In the genomic region with DNA sequence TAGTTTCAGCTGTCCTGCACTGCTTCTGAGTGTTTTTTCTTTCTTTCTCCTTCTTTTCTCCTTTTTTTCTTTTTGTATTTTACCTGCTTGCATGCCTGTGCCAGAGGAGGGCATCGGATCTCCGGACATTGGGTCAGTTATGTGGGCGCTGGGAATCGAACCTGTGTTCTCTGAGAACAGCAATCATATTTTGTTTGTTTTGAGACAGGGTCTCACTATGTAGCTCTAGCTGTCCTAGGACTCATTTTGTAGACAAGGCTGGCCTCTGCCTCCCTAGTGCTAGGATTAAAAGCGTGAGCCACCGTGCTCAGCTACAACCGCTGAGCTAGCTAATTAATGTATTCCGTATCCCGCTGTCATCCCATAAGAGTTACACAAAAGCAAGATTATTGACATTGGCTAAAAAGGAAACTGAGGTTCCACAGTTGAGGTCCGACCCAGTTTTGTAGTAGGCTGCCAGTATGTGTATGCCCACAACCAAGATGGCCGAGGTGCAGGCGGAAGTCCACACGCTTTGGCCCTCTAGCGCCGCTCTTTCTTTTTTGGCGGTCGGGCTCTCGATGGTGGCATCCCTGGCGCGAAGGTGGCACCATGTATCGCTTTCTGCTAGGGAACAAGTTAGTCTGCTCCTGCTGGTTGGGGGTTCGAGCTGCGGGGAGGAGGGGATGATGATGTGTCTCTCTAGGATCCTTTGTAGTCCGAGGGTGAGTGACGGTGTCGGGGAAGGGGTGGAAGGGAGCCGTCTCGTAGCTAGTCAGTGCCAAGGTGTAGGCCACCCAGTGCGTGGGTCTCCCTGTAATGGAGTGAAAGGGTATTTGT, we compare ENCODE assay signal across 1 mouse cellular context.
TF ChIP-seq lines count a peak whose summit lies in the region.

No protein-coding gene starts in this region.

TF ChIP-seq in CH12.LX, 34 proteins besides CTCF, POLR2A, EP300 and RAD21:
- TF ChIP-seq JUND (conservative IDR thresholded peaks at IDR 0.05; ENCODE audit: low read depth, low read length): no peak
- TF ChIP-seq UBTF (IDR thresholded peaks at IDR 0.05; ENCODE audit: low read depth, low read length): peak; percentile 70; the same call in 1 of the 2 replicates
- no peak for TF ChIP-seq ZKSCAN1 (IDR thresholded peaks at IDR 0.05; ENCODE audit: borderline replicate concordance, low read depth, low read length)
- TF ChIP-seq ZMIZ1 (IDR thresholded peaks at IDR 0.05; ENCODE audit: low read depth, low read length): peak; percentile 62
- no peak; the same call in none of the 2 replicates for TF ChIP-seq ETS1 (conservative IDR thresholded peaks at IDR 0.05; ENCODE audit: low read depth, low read length)
- peak; percentile 42; the same call in 1 of the 2 replicates for TF ChIP-seq MYC (IDR thresholded peaks at IDR 0.05; ENCODE audit: low read depth, low read length)
- TF ChIP-seq MAX (IDR thresholded peaks at IDR 0.05; ENCODE audit: low read length): 0 out of 2 replicates have a peak, but pooled peaks have one; percentile 69
- TF ChIP-seq RCOR1 (conservative IDR thresholded peaks at IDR 0.05; ENCODE audit: low read depth, low read length): no peak
- peak; percentile 89 for TF ChIP-seq SIN3A (IDR thresholded peaks at IDR 0.05; ENCODE audit: low read length)
- TF ChIP-seq CHD1 (IDR thresholded peaks at IDR 0.05; ENCODE audit: low read depth, low read length): peak; percentile 22; the same call in 1 of the 2 replicates
- peak; percentile 76 for TF ChIP-seq TBP (conservative IDR thresholded peaks at IDR 0.05; ENCODE audit: low read depth, low read length)
- TF ChIP-seq ZNF384 (IDR thresholded peaks at IDR 0.05; ENCODE audit: low read depth, low read length): no peak
- TF ChIP-seq E2F4 (IDR thresholded peaks at IDR 0.05; ENCODE audit: insufficient replicate concordance, low read depth, low read length): peak; percentile 86; the same call in 1 of the 2 replicates
- no peak for TF ChIP-seq PAX5 (IDR thresholded peaks at IDR 0.05; ENCODE audit: low read length)
- TF ChIP-seq GABPA (IDR thresholded peaks at IDR 0.05; ENCODE audit: insufficient replicate concordance, low read depth, low read length): peak; percentile 62; the same call in 1 of the 2 replicates
- peak; percentile 92; the same call in 1 of the 2 replicates for TF ChIP-seq KAT2A (IDR thresholded peaks at IDR 0.05; ENCODE audit: insufficient replicate concordance, low read length)
- no peak for TF ChIP-seq ZC3H11A (IDR thresholded peaks at IDR 0.05; ENCODE audit: low read depth, low read length)
- peak; percentile 48 for TF ChIP-seq IRF4 (IDR thresholded peaks at IDR 0.05; ENCODE audit: low read depth, low read length)
- TF ChIP-seq JUN (IDR thresholded peaks at IDR 0.05; ENCODE audit: insufficient read depth, low read depth, low read length): no peak
- no peak for TF ChIP-seq USF2 (conservative IDR thresholded peaks at IDR 0.05; ENCODE audit: low read depth, low read length)
- peak; percentile 68 for TF ChIP-seq MEF2A (IDR thresholded peaks at IDR 0.05; ENCODE audit: borderline replicate concordance, low read depth, low read length)
- 0 out of 2 replicates have a peak, but pooled peaks have one; percentile 62 for TF ChIP-seq POLR2AphosphoS2 (IDR thresholded peaks at IDR 0.05; ENCODE audit: low read depth, low read length)
- TF ChIP-seq BHLHE40 (IDR thresholded peaks at IDR 0.05; ENCODE audit: low read depth, low read length): no peak
- TF ChIP-seq NELFE (IDR thresholded peaks at IDR 0.05; ENCODE audit: low read depth, low read length): peak; percentile 76
- TF ChIP-seq ELF1 (IDR thresholded peaks at IDR 0.05; ENCODE audit: low read depth, low read length): peak; percentile 88
- TF ChIP-seq NRF1 (IDR thresholded peaks at IDR 0.05; ENCODE audit: low read depth, low read length): peak; percentile 72
- no peak for TF ChIP-seq SMC3 (IDR thresholded peaks at IDR 0.05; ENCODE audit: low read depth, low read length)
- TF ChIP-seq MAZ (IDR thresholded peaks at IDR 0.05; ENCODE audit: low read depth, low read length): no peak; the same call in 1 of the 2 replicates
- no peak for TF ChIP-seq USF1 (IDR thresholded peaks at IDR 0.05; ENCODE audit: low read depth, low read length)
- TF ChIP-seq TCF12 (IDR thresholded peaks at IDR 0.05; ENCODE audit: low read depth, low read length): peak; percentile 90
- TF ChIP-seq MAFK (IDR thresholded peaks at IDR 0.05; ENCODE audit: insufficient replicate concordance, low read length): no peak; the same call in 1 of the 2 replicates
- TF ChIP-seq MXI1 (IDR thresholded peaks at IDR 0.05; ENCODE audit: low read depth, low read length): 0 out of 2 replicates have a peak, but pooled peaks have one; percentile 14
- peak; percentile 96 for TF ChIP-seq HCFC1 (IDR thresholded peaks at IDR 0.05; ENCODE audit: low read depth, low read length)
- TF ChIP-seq CHD2 (IDR thresholded peaks at IDR 0.05; ENCODE audit: low read length): peak; percentile 62
